Mouse (Mus musculus): ENCODE measurements at regions not wholly inside any gene's neighbourhood (a gene's known extent, or its start where the extent isn't known, plus 50 kb on each side); places are given as distances from the start of the nearest gene placed in this dataset.

DNA sequence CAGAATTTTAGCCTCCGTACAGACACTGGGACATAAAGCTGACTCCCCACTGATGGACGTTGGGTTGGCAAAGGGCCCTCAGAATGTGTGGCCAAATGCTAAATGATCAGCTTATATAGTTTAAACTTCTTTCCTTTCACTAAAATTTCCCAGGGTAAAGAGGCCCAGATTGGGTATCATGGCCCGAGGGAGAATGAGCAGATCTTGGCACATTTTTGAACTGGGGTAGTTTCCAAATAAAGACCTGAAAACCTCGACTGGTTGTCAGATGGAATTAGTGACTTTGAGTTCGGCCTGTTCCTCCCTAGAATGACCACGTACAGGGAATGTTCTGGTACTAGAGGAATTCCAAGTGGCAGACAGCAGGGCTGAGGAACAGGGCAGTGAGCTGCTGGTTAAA, 127.9 kb upstream of the Adra1d start:
- Histone ChIP-seq H3K4me3 (ENCODE audit: low read depth, low read length) (no peak overlapping the region), H3K27me3 (ENCODE audit: control insufficient read depth, insufficient read depth, low read length) (no peaks in the 10 kb centered on the region), H3K9ac (replicated peaks; ENCODE audit: low read depth, low read length) (no peak overlapping the region), H3K27ac (ENCODE audit: low read depth, low read length) (no peak overlapping the region), H3K9me3 (ENCODE audit: control insufficient read depth, low read length) (no peaks in the 10 kb centered on the region), H3K4me2 (ENCODE audit: low read depth, low read length) (no peak overlapping the region), H3K36me3 (ENCODE audit: control insufficient read depth, insufficient read depth, low read length) (no peaks in the 10 kb centered on the region), H3K4me1 (ENCODE audit: control insufficient read depth, insufficient read depth, low read length) (no peaks in the 10 kb centered on the region)
- ATAC-seq (ENCODE audit: low read depth), result no peak
- WGBS, result 85% methylated on average over 6 of the region's 6 CpGs

GRCm38 (mm10) chr2:131688282-131688681, 126.2 kb upstream of the Adra1d start:
- no peaks in the 10 kb centered on the region for H3K36me3 ChIP-seq (ENCODE audit: control insufficient read depth, insufficient read depth, low read length)
- H3K9ac ChIP-seq (replicated peaks; ENCODE audit: low read depth, low read length), result no peak overlapping the region
- H3K27ac ChIP-seq (ENCODE audit: low read depth, low read length), result no peak overlapping the region
- no peak overlapping the region for H3K4me3 ChIP-seq (ENCODE audit: low read depth, low read length)
- no peaks in the 10 kb centered on the region for H3K9me3 ChIP-seq (ENCODE audit: control insufficient read depth, low read length)
- 91% methylated on average over 2 of the region's 2 CpGs for WGBS
- ATAC-seq (ENCODE audit: low read depth), result no peak
- H3K4me2 ChIP-seq (ENCODE audit: low read depth, low read length), result no peak overlapping the region
- no peaks in the 10 kb centered on the region for H3K4me1 ChIP-seq (ENCODE audit: control insufficient read depth, insufficient read depth, low read length)
- no peaks in the 10 kb centered on the region for H3K27me3 ChIP-seq (ENCODE audit: control insufficient read depth, insufficient read depth, low read length)

DNA sequence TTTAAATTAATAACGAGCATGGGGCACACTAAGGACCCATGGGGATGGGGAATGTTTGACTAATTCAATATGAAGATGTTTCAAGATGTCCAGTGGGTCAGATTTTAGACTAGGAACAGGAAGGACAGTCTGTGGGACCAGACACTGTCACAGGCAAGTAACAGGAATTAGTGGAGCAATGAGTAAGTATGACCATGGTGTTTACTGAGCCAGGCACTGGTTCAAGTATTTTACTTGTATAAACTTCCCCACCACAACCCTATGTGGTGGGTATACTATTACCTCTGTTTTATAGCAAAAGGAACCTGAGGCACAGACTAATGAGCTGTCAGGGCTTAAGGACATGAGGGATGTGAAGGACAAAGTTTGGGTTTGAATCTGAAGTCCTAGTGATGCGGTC, 125.4 kb upstream of the Adra1d start:
- Histone ChIP-seq H3K4me3 (ENCODE audit: low read depth, low read length) (no peak overlapping the region), H3K27me3 (ENCODE audit: control insufficient read depth, insufficient read depth, low read length) (no peaks in the 10 kb centered on the region), H3K9me3 (ENCODE audit: control insufficient read depth, low read length) (no peaks in the 10 kb centered on the region), H3K27ac (ENCODE audit: low read depth, low read length) (no peak overlapping the region), H3K9ac (replicated peaks; ENCODE audit: low read depth, low read length) (no peak overlapping the region), H3K36me3 (ENCODE audit: control insufficient read depth, insufficient read depth, low read length) (no peaks in the 10 kb centered on the region), H3K4me2 (ENCODE audit: low read depth, low read length) (no peak overlapping the region), H3K4me1 (ENCODE audit: control insufficient read depth, insufficient read depth, low read length) (no peaks in the 10 kb centered on the region)
- no peak for ATAC-seq (ENCODE audit: low read depth)
- 85% methylated on average over 2 of the region's 2 CpGs for WGBS

DNA sequence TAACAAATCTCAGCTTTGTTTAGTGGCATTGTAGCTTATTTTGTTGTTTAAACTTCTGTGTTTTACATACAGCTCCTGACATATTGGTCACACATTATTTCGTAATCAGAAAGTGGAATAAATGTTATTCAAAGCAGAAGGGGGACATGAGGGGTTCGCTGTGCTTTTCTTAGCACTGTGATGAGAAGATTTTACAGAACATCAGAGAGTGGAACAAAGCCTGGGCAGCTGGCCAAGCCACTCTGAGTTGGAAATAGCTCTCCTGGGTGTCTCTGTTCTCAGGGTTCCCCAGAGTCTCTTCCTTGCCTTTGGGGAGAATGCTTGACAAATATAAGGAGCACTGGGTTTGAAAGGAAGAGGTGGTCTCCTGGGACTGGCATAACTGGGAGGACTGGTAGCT, 124.7 kb upstream of the Adra1d start:
- WGBS, result 77% methylated on average over 2 of the region's 2 CpGs
- H3K36me3 ChIP-seq (ENCODE audit: control insufficient read depth, insufficient read depth, low read length), result no peaks in the 10 kb centered on the region
- no peak for ATAC-seq (ENCODE audit: low read depth)
- H3K27ac ChIP-seq (ENCODE audit: low read depth, low read length), result no peak overlapping the region
- no peak overlapping the region for H3K4me2 ChIP-seq (ENCODE audit: low read depth, low read length)
- H3K4me1 ChIP-seq (ENCODE audit: control insufficient read depth, insufficient read depth, low read length), result no peaks in the 10 kb centered on the region
- H3K4me3 ChIP-seq (ENCODE audit: low read depth, low read length), result no peak overlapping the region
- no peak overlapping the region for H3K9ac ChIP-seq (replicated peaks; ENCODE audit: low read depth, low read length)
- H3K9me3 ChIP-seq (ENCODE audit: control insufficient read depth, low read length), result no peaks in the 10 kb centered on the region
- H3K27me3 ChIP-seq (ENCODE audit: control insufficient read depth, insufficient read depth, low read length), result no peaks in the 10 kb centered on the region

GRCm38 (mm10) chr2:131685326-131685725, 123.2 kb upstream of the Adra1d start:
- ATAC-seq (ENCODE audit: low read depth), result no peak
- H3K4me2 ChIP-seq (ENCODE audit: low read depth, low read length), result no peak overlapping the region
- H3K4me3 ChIP-seq (ENCODE audit: low read depth, low read length), result no peak overlapping the region
- H3K27me3 ChIP-seq (ENCODE audit: control insufficient read depth, insufficient read depth, low read length), result no peaks in the 10 kb centered on the region
- no peaks in the 10 kb centered on the region for H3K36me3 ChIP-seq (ENCODE audit: control insufficient read depth, insufficient read depth, low read length)
- H3K9ac ChIP-seq (replicated peaks; ENCODE audit: low read depth, low read length), result no peak overlapping the region
- 84% methylated on average over 3 of the region's 3 CpGs for WGBS
- H3K4me1 ChIP-seq (ENCODE audit: control insufficient read depth, insufficient read depth, low read length), result no peaks in the 10 kb centered on the region
- H3K27ac ChIP-seq (ENCODE audit: low read depth, low read length), result no peak overlapping the region
- H3K9me3 ChIP-seq (ENCODE audit: control insufficient read depth, low read length), result no peaks in the 10 kb centered on the region

GRCm38 (mm10) chr2:131683734-131684133, 121.7 kb upstream of the Adra1d start:
- no peaks in the 10 kb centered on the region for H3K27me3 ChIP-seq (ENCODE audit: control insufficient read depth, insufficient read depth, low read length)
- H3K4me2 ChIP-seq (ENCODE audit: low read depth, low read length), result no peak overlapping the region
- no peak overlapping the region for H3K9ac ChIP-seq (replicated peaks; ENCODE audit: low read depth, low read length)
- no peaks in the 10 kb centered on the region for H3K9me3 ChIP-seq (ENCODE audit: control insufficient read depth, low read length)
- no peak overlapping the region for H3K27ac ChIP-seq (ENCODE audit: low read depth, low read length)
- 86% methylated on average over 2 of the region's 2 CpGs for WGBS
- H3K36me3 ChIP-seq (ENCODE audit: control insufficient read depth, insufficient read depth, low read length), result no peaks in the 10 kb centered on the region
- ATAC-seq (ENCODE audit: low read depth), result no peak
- H3K4me3 ChIP-seq (ENCODE audit: low read depth, low read length), result no peak overlapping the region
- H3K4me1 ChIP-seq (ENCODE audit: control insufficient read depth, insufficient read depth, low read length), result no peaks in the 10 kb centered on the region

DNA sequence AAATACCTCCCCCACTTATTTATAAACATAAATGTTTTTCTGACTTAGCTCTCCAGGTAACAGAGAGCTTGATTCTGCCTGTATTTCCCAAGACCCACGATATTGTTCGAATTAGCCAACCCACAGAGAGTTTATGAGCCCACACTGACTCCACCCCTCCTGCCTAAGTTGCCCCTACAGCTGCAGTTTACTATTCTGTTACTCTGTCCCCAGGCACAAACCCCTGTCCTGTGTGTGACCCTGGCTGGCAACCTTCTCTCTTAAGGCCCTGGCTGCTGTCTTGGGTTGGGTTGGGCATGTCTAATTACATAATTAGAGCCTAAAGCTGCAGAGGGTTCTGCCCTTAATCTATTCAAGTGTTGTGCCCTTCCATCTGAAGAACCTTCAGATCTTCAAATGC, 116.4 kb upstream of the Adra1d start:
- Histone ChIP-seq H3K27ac (ENCODE audit: low read depth, low read length) (no peak overlapping the region), H3K9ac (replicated peaks; ENCODE audit: low read depth, low read length) (no peak overlapping the region), H3K4me1 (ENCODE audit: control insufficient read depth, insufficient read depth, low read length) (no peaks in the 10 kb centered on the region), H3K27me3 (ENCODE audit: control insufficient read depth, insufficient read depth, low read length) (no peaks in the 10 kb centered on the region), H3K36me3 (ENCODE audit: control insufficient read depth, insufficient read depth, low read length) (no peaks in the 10 kb centered on the region), H3K9me3 (ENCODE audit: control insufficient read depth, low read length) (no peaks in the 10 kb centered on the region), H3K4me2 (ENCODE audit: low read depth, low read length) (no peak overlapping the region), H3K4me3 (ENCODE audit: low read depth, low read length) (no peak overlapping the region)
- no peak for ATAC-seq (ENCODE audit: low read depth)
- 53% methylated on average over 2 of the region's 2 CpGs for WGBS

GRCm38 (mm10) chr2:131676736-131677135, 114.7 kb upstream of the Adra1d start:
- H3K27me3 ChIP-seq (ENCODE audit: control insufficient read depth, insufficient read depth, low read length), result no peaks in the 10 kb centered on the region
- H3K9me3 ChIP-seq (ENCODE audit: control insufficient read depth, low read length), result no peaks in the 10 kb centered on the region
- H3K4me2 ChIP-seq (ENCODE audit: low read depth, low read length), result no peak overlapping the region
- no peak overlapping the region for H3K9ac ChIP-seq (replicated peaks; ENCODE audit: low read depth, low read length)
- no peaks in the 10 kb centered on the region for H3K36me3 ChIP-seq (ENCODE audit: control insufficient read depth, insufficient read depth, low read length)
- no peaks in the 10 kb centered on the region for H3K4me1 ChIP-seq (ENCODE audit: control insufficient read depth, insufficient read depth, low read length)
- no peak overlapping the region for H3K27ac ChIP-seq (ENCODE audit: low read depth, low read length)
- WGBS, result 91% methylated on average over 1 of the region's 1 CpGs
- ATAC-seq (ENCODE audit: low read depth), result no peak
- H3K4me3 ChIP-seq (ENCODE audit: low read depth, low read length), result no peak overlapping the region

- Histone ChIP-seq H3K4me1 (ENCODE audit: control insufficient read depth, insufficient read depth, low read length) (no peaks in the 10 kb centered on the region), H3K4me2 (ENCODE audit: low read depth, low read length) (no peak overlapping the region), H3K4me3 (ENCODE audit: low read depth, low read length) (no peak overlapping the region), H3K27me3 (ENCODE audit: control insufficient read depth, insufficient read depth, low read length) (no peaks in the 10 kb centered on the region), H3K9ac (replicated peaks; ENCODE audit: low read depth, low read length) (no peak overlapping the region), H3K36me3 (ENCODE audit: control insufficient read depth, insufficient read depth, low read length) (no peaks in the 10 kb centered on the region), H3K9me3 (ENCODE audit: control insufficient read depth, low read length) (no peaks in the 10 kb centered on the region), H3K27ac (ENCODE audit: low read depth, low read length) (no peak overlapping the region)
- 93% methylated on average over 6 of the region's 6 CpGs for WGBS
- no peak for ATAC-seq (ENCODE audit: low read depth)
Measured at GRCm38 (mm10) chr2:131674872-131675271, 112.8 kb upstream of the Adra1d start.

DNA sequence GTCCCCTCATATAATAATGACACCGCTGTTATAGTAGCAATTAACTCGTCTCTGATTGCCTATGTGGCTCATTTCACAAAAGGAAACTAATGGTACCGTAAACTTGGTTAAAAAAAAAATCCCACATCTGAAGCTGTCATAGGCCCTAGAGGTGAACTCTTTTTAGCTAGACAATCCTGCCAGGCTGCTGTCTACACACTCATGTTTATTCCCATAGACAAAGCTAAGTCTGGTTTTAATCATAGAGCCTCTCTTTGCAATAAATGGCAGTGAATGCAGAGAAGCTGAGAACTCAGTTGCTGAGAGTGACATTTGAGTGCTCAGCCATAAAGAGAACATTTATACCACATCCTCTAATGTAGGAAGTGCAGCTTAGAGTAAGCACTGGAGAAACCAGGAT, 111.3 kb upstream of the Adra1d start:
- H3K9me3 ChIP-seq (ENCODE audit: control insufficient read depth, low read length), result no peaks in the 10 kb centered on the region
- H3K36me3 ChIP-seq (ENCODE audit: control insufficient read depth, insufficient read depth, low read length), result no peaks in the 10 kb centered on the region
- WGBS, result 21% methylated on average over 3 of the region's 3 CpGs
- H3K4me1 ChIP-seq (ENCODE audit: control insufficient read depth, insufficient read depth, low read length), result no peaks in the 10 kb centered on the region
- H3K4me3 ChIP-seq (ENCODE audit: low read depth, low read length), result no peak overlapping the region
- H3K27ac ChIP-seq (ENCODE audit: low read depth, low read length), result no peak overlapping the region
- H3K9ac ChIP-seq (replicated peaks; ENCODE audit: low read depth, low read length), result no peak overlapping the region
- H3K4me2 ChIP-seq (ENCODE audit: low read depth, low read length), result no peak overlapping the region
- no peaks in the 10 kb centered on the region for H3K27me3 ChIP-seq (ENCODE audit: control insufficient read depth, insufficient read depth, low read length)
- ATAC-seq (ENCODE audit: low read depth), result no peak
